Mouse (Mus musculus) stomach, postnatal 0 days (tissue): ENCODE measurements at regions not wholly inside any gene's neighbourhood (a gene's known extent, or its start where the extent isn't known, plus 50 kb on each side); places are given as distances from the start of the nearest gene placed in this dataset.
A peak's percentile ranks its signal among the peaks of the same experiment; 100 is the strongest.

Experiments
- CTCF ChIP-seq: IDR thresholded peaks from 2 replicates; pipeline ENCODE4 v1.5.1; 2016; ENCODE audit warnings: antibody characterized with exemption, low read depth, mild to moderate bottlenecking, moderate library complexity
- EP300 ChIP-seq: optimal IDR thresholded peaks from 2 replicates; pipeline ENCODE3; 2016; ENCODE audit warnings: antibody characterized with exemption

DNA sequence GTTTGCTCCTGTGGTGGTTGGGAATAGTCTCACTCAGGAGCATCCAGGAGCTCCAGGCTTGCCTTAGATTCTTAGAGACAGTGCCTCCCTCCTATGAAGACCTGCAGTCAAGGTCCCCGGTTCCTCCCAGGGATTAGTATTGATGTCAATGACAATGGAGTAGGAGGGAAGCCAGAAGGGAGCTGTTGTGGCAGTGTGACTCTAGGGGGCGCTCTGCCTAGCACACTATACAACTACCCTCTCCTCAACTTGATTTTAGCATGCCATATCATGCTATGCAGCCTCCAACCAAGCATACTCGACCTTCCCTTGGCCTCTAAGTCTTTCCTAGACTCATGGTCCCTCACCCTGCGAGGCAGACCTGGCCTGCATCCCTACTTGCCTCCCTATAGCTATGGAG, 60.3 kb upstream of the Wnt11 start:
- TF ChIP-seq CTCF (peak; percentile 36), EP300 (no peak)
